8 mouse cellular contexts compared by ENCODE assay signal in genomic region chr3:88527565-88527964, GRCm38 (mm10). TPM values are rescaled to one million over a fixed set of nuclear protein-coding genes. Genes with fewer than 3 reads are reported as not detected.
DNase-seq lines count a peak whose midpoint lies in the region; ATAC-seq and TF ChIP-seq lines count a peak whose summit lies in the region.
"Had no signal": no experiment of that assay in that cellular context is flagged by ENCODE, and none has a peak within 500 bp of the region (broad histone marks: within the 10 kb centered on the region; RNA-seq: fewer than 3 reads in every experiment).

No protein-coding gene starts in this region.

- 0 out of 2 replicates have a peak, but pooled peaks cover 11% of the 10 kb centered on the region for H3K4me1 ChIP-seq in lung, embryonic 14.5 days (ENCODE audit: insufficient read depth)
- peaks cover 7% of the 10 kb centered on the region; the same call in 1 of the 2 replicates for H3K4me1 ChIP-seq in lung, postnatal 0 days (ENCODE audit: insufficient read depth, low read depth, low read length)
- peaks cover 61% of the 10 kb centered on the region for H3K4me1 ChIP-seq in forebrain, embryonic 13.5 days
- H3K4me1 ChIP-seq in limb, embryonic 10.5 days, result peaks cover 48% of the 10 kb centered on the region

- no peak overlapping the region; the same call in 1 of the 2 replicates for H3K4me3 ChIP-seq in lung, embryonic 14.5 days (ENCODE audit: low read depth, low read length)
- no peak overlapping the region for H3K4me3 ChIP-seq in lung, postnatal 0 days (ENCODE audit: low read depth, low read length)
- H3K4me3 ChIP-seq in forebrain, embryonic 13.5 days, result peak overlapping the region; percentile 20
- peak overlapping the region; percentile 33 for H3K4me3 ChIP-seq in limb, embryonic 10.5 days
- H3K4me3 ChIP-seq in left cerebral cortex, adult 2 months, result no peak overlapping the region

- H3K4me2 ChIP-seq in lung, embryonic 14.5 days, result peak overlapping the region; percentile 35; the same call in 1 of the 2 replicates
- no peak overlapping the region for H3K4me2 ChIP-seq in lung, postnatal 0 days (replicated peaks; ENCODE audit: low read depth, low read length)
- peak overlapping the region; percentile 99 for H3K4me2 ChIP-seq in forebrain, embryonic 13.5 days

- no peak for TF ChIP-seq CTCF in lung, embryonic 14.5 days (IDR thresholded peaks at IDR 0.05; ENCODE audit: low read depth)
- TF ChIP-seq CTCF in lung, postnatal 0 days (IDR thresholded peaks at IDR 0.05), result no peak
- TF ChIP-seq CTCF in left cerebral cortex, adult 2 months (IDR thresholded peaks at IDR 0.05), result no peak

- no peaks in the 10 kb centered on the region for H3K27me3 ChIP-seq in lung, embryonic 14.5 days (ENCODE audit: insufficient read depth, low read length)
- no peaks in the 10 kb centered on the region for H3K27me3 ChIP-seq in lung, postnatal 0 days (replicated peaks; ENCODE audit: insufficient read depth, low read length)
- no peaks in the 10 kb centered on the region for H3K27me3 ChIP-seq in forebrain, embryonic 13.5 days
- H3K27me3 ChIP-seq in limb, embryonic 10.5 days (ENCODE audit: low read depth, poor library complexity, severe bottlenecking), result no peaks in the 10 kb centered on the region

- no peak for TF ChIP-seq EP300 in lung, postnatal 0 days (IDR thresholded peaks at IDR 0.05)

- intact Hi-C loops in left cerebral cortex, adult 2 months (cut with DNase I), result loop anchor here (5.0 kb wide), 1 partner anchor 120 kb away; no protein-coding TSS in a partner anchor
- intact Hi-C loops in left cerebral cortex, postnatal 10 days (cut with DNase I), result loop anchor here (2.0 kb wide), 1 partner anchor 121 kb away; no protein-coding TSS in a partner anchor

- 32% methylated on average over 8 of the region's 8 CpGs for WGBS in lung, embryonic 14.5 days
- WGBS in lung, postnatal 0 days, result 51% methylated on average over 8 of the region's 8 CpGs
- 28% methylated on average over 8 of the region's 8 CpGs for WGBS in forebrain, embryonic 13.5 days
- 17% methylated on average over 8 of the region's 8 CpGs for WGBS in limb, embryonic 10.5 days

- peak overlapping the region; percentile 36; the same call in 1 of the 2 replicates for H3K9ac ChIP-seq in lung, embryonic 14.5 days
- H3K9ac ChIP-seq in lung, postnatal 0 days (replicated peaks; ENCODE audit: low read depth), result no peak overlapping the region
- peak overlapping the region; percentile 62 for H3K9ac ChIP-seq in forebrain, embryonic 13.5 days

- no peak for DNase-seq in lung, embryonic 14.5 days
- no peak for DNase-seq in lung, postnatal 0 days (ENCODE audit: low spot score)
- DNase-seq in limb, embryonic 10.5 days (ENCODE audit: low spot score), result peak; percentile 37
- peak; percentile 63 for DNase-seq in retina, embryonic 14.5 days (ENCODE audit: low spot score)
- no peak for DNase-seq in left cerebral cortex, adult 2 months (ENCODE audit: extremely low spot score in 1 of 2, low spot score in 2 of 2)
- no peak for DNase-seq in left cerebral cortex, postnatal 10 days (ENCODE audit: extremely low spot score in 1 of 2, low spot score in 2 of 2)
- DNase-seq: kidney, postnatal 36 days had no signal

- no peak for ATAC-seq in lung, embryonic 14.5 days (ENCODE audit: insufficient read depth)
- ATAC-seq in lung, postnatal 0 days, result no peak
- ATAC-seq in forebrain, embryonic 13.5 days, result no peak

- no peak overlapping the region; the same call in 1 of the 2 replicates for H3K27ac ChIP-seq in lung, embryonic 14.5 days (ENCODE audit: low read depth)
- no peak overlapping the region for H3K27ac ChIP-seq in lung, postnatal 0 days (ENCODE audit: low read length)
- peak overlapping the region; percentile 78 for H3K27ac ChIP-seq in forebrain, embryonic 13.5 days
- peak overlapping the region; percentile 72 for H3K27ac ChIP-seq in limb, embryonic 10.5 days
- H3K27ac ChIP-seq in left cerebral cortex, adult 2 months, result no peak overlapping the region

- no peaks in the 10 kb centered on the region for H3K9me3 ChIP-seq in lung, embryonic 14.5 days (ENCODE audit: low read depth, low read length)
- H3K9me3 ChIP-seq in lung, postnatal 0 days (ENCODE audit: low read length), result no peaks in the 10 kb centered on the region
- H3K9me3 ChIP-seq in forebrain, embryonic 13.5 days (replicated peaks), result no peaks in the 10 kb centered on the region
- H3K9me3 ChIP-seq in limb, embryonic 10.5 days (replicated peaks), result no peaks in the 10 kb centered on the region

- peaks cover 21% of the 10 kb centered on the region for H3K36me3 ChIP-seq in lung, embryonic 14.5 days (ENCODE audit: insufficient read depth)
- no peaks in the 10 kb centered on the region for H3K36me3 ChIP-seq in lung, postnatal 0 days (ENCODE audit: insufficient read depth, low read length)
- peaks cover 29% of the 10 kb centered on the region for H3K36me3 ChIP-seq in forebrain, embryonic 13.5 days (ENCODE audit: poor library complexity, severe bottlenecking)
- H3K36me3 ChIP-seq in limb, embryonic 10.5 days, result peaks cover 40% of the 10 kb centered on the region

RNA-seq across cellular contexts. Expression of gene Mex3a, which starts 4.6 kb away (rescaled TPM):
- 25.0 and 25.4 TPM in 2 replicates for polyA plus RNA-seq in lung, embryonic 14.5 days (2014; fragmentation: Nextera tagmentation; extraction: Ambion mirVana)
- 2.6 and 3.4 TPM in 2 replicates for polyA plus RNA-seq in lung, postnatal 0 days (2015; fragmentation: Nextera tagmentation; extraction: Ambion mirVana)
- polyA plus RNA-seq in forebrain, embryonic 13.5 days (2015; fragmentation: Nextera tagmentation; extraction: Ambion mirVana), result 51.5 and 52.6 TPM in 2 replicates
- 28.9 and 34.8 TPM in 2 replicates for polyA plus RNA-seq in limb, embryonic 10.5 days (2016; fragmentation: Nextera tagmentation; extraction: Ambion mirVana)
- 1 to 10 TPM; 3.2 TPM for total RNA-seq in left cerebral cortex, adult 2 months (2021)
- total RNA-seq in left cerebral cortex, postnatal 10 days (2021), result 10 to 100 TPM in 1 of 2 experiments, 1 to 10 TPM in 1; 6.9 to 10.7 TPM

RNA-seq across cellular contexts. Expression of gene Lmna, which starts 17.8 kb away (rescaled TPM):
- 70.0 TPM in 2 replicates for polyA plus RNA-seq in lung, embryonic 14.5 days (2014; fragmentation: Nextera tagmentation; extraction: Ambion mirVana)
- 185 and 216 TPM in 2 replicates for polyA plus RNA-seq in lung, postnatal 0 days (2015; fragmentation: Nextera tagmentation; extraction: Ambion mirVana)
- polyA plus RNA-seq in forebrain, embryonic 13.5 days (2015; fragmentation: Nextera tagmentation; extraction: Ambion mirVana), result 12.1 and 15.5 TPM in 2 replicates
- 9.2 and 14.5 TPM in 2 replicates for polyA plus RNA-seq in limb, embryonic 10.5 days (2016; fragmentation: Nextera tagmentation; extraction: Ambion mirVana)
- total RNA-seq in left cerebral cortex, adult 2 months (2021), result 10 to 100 TPM; 59.3 to 61.7 TPM
- total RNA-seq in left cerebral cortex, postnatal 10 days (2021), result 10 to 100 TPM; 47.2 to 48.6 TPM

RNA-seq across cellular contexts. Expression of gene Rab25, which starts 20.5 kb away (rescaled TPM):
- 21.3 and 22.1 TPM in 2 replicates for polyA plus RNA-seq in lung, embryonic 14.5 days (2014; fragmentation: Nextera tagmentation; extraction: Ambion mirVana)
- polyA plus RNA-seq in lung, postnatal 0 days (2015; fragmentation: Nextera tagmentation; extraction: Ambion mirVana), result 61.4 and 61.8 TPM in 2 replicates
- not detected in 2 replicates for polyA plus RNA-seq in forebrain, embryonic 13.5 days (2015; fragmentation: Nextera tagmentation; extraction: Ambion mirVana)
- 1.7 and 3.7 TPM in 2 replicates for polyA plus RNA-seq in limb, embryonic 10.5 days (2016; fragmentation: Nextera tagmentation; extraction: Ambion mirVana)
- not detected for total RNA-seq in left cerebral cortex, adult 2 months (2021)
- total RNA-seq in left cerebral cortex, postnatal 10 days (2021), result not detected

RNA-seq across cellular contexts. Expression of gene Lamtor2, which starts 25.3 kb away (rescaled TPM):
- 77.6 and 93.9 TPM in 2 replicates for polyA plus RNA-seq in lung, embryonic 14.5 days (2014; fragmentation: Nextera tagmentation; extraction: Ambion mirVana)
- 138 and 143 TPM in 2 replicates for polyA plus RNA-seq in lung, postnatal 0 days (2015; fragmentation: Nextera tagmentation; extraction: Ambion mirVana)
- polyA plus RNA-seq in forebrain, embryonic 13.5 days (2015; fragmentation: Nextera tagmentation; extraction: Ambion mirVana), result 170 and 180 TPM in 2 replicates
- 151 and 159 TPM in 2 replicates for polyA plus RNA-seq in limb, embryonic 10.5 days (2016; fragmentation: Nextera tagmentation; extraction: Ambion mirVana)
- 10 to 100 TPM; 98.3 to 99.1 TPM for total RNA-seq in left cerebral cortex, adult 2 months (2021)
- total RNA-seq in left cerebral cortex, postnatal 10 days (2021), result 100 to 1,000 TPM; 109 to 110 TPM

RNA-seq across cellular contexts. Expression of gene Ubqln4, which starts 26.0 kb away (rescaled TPM):
- polyA plus RNA-seq in lung, embryonic 14.5 days (2014; fragmentation: Nextera tagmentation; extraction: Ambion mirVana), result 64.9 and 68.5 TPM in 2 replicates
- 18.4 and 22.6 TPM in 2 replicates for polyA plus RNA-seq in lung, postnatal 0 days (2015; fragmentation: Nextera tagmentation; extraction: Ambion mirVana)
- polyA plus RNA-seq in forebrain, embryonic 13.5 days (2015; fragmentation: Nextera tagmentation; extraction: Ambion mirVana), result 43.5 and 47.5 TPM in 2 replicates
- polyA plus RNA-seq in limb, embryonic 10.5 days (2016; fragmentation: Nextera tagmentation; extraction: Ambion mirVana), result 78.8 and 79.5 TPM in 2 replicates
- 100 to 1,000 TPM; 137 to 148 TPM for total RNA-seq in left cerebral cortex, adult 2 months (2021)
- 10 to 100 TPM; 78.8 to 82.6 TPM for total RNA-seq in left cerebral cortex, postnatal 10 days (2021)

Comparison
In these comparisons a context has a peak if more than half of its experiments do, and no peak if none do; other contexts are left out.
1. DNase-seq: peak in limb, embryonic 10.5 days (single experiment) and retina, embryonic 14.5 days (single experiment); none in lung, embryonic 14.5 days (single experiment), lung, postnatal 0 days (single experiment), left cerebral cortex, adult 2 months (0 of 2) and left cerebral cortex, postnatal 10 days (0 of 2).
2. H3K27ac ChIP-seq: peak in forebrain, embryonic 13.5 days (single experiment) and limb, embryonic 10.5 days (single experiment); none in lung, embryonic 14.5 days (single experiment), lung, postnatal 0 days (single experiment) and left cerebral cortex, adult 2 months (single experiment).
3. H3K4me3 ChIP-seq: peak in forebrain, embryonic 13.5 days (single experiment) and limb, embryonic 10.5 days (single experiment); none in lung, embryonic 14.5 days (single experiment), lung, postnatal 0 days (single experiment) and left cerebral cortex, adult 2 months (single experiment).